In genomic region chr1:167467916-167468315, GRCm38 (mm10) we compare ENCODE assay signal across 1 mouse cellular context.
TF ChIP-seq lines count a peak whose summit lies in the region.

No protein-coding gene starts in this region.

TF ChIP-seq in CH12.LX, 34 proteins besides CTCF, POLR2A, EP300 and RAD21:
- TF ChIP-seq MYC (IDR thresholded peaks at IDR 0.05; ENCODE audit: low read depth, low read length) (no peak), RCOR1 (conservative IDR thresholded peaks at IDR 0.05; ENCODE audit: low read depth, low read length) (no peak), ZC3H11A (IDR thresholded peaks at IDR 0.05; ENCODE audit: low read depth, low read length) (no peak), ELF1 (IDR thresholded peaks at IDR 0.05; ENCODE audit: low read depth, low read length) (no peak), MAFK (IDR thresholded peaks at IDR 0.05; ENCODE audit: insufficient replicate concordance, low read length) (peak; percentile 87), KAT2A (IDR thresholded peaks at IDR 0.05; ENCODE audit: insufficient replicate concordance, low read length) (no peak), MAX (IDR thresholded peaks at IDR 0.05; ENCODE audit: low read length) (no peak)
TF ChIP-seq in CH12.LX: peak in this region for 1.
